Mouse (Mus musculus) MEL (cell line): Measurements from ENCODE around the gene Rpl18. TPM values are rescaled to one million over a fixed set of nuclear protein-coding genes. Genes with fewer than 3 reads are reported as not detected.

Experiments used
- DNase-seq: peaks from one replicate; pipeline ENCODE4 v3.0.0; 2011; ENCODE audit warnings: low read depth, low spot score
- H3K27ac ChIP-seq: 2 replicates; pipeline ENCODE4 v1.5.1; 2012; ENCODE audit warnings: low read depth, mild to moderate bottlenecking, control low read depth, low read length, moderate library complexity; ENCODE audit not compliant: control insufficient read depth
- H3K27me3 ChIP-seq, 2 experiments: fragments of 150-350 bp in 1 of 2; sonication (generic) in 1 of 2; 2 replicates each; pipeline ENCODE4 v1.6.1; 2012; ENCODE audit warnings: low read length in 2 of 2, mild to moderate bottlenecking in 2 of 2, improper control_type of control experiment in 1 of 2, moderate library complexity in 1 of 2; ENCODE audit not compliant: insufficient read depth in 2 of 2, control insufficient read depth in 1 of 2
- H3K36me3 ChIP-seq, 2 experiments: 2 replicates each; pipeline ENCODE4 v1.6.1; 2012 to 2014; ENCODE audit warnings: low read length in 2 of 2, improper control_type of control experiment in 1 of 2, inconsistent platforms in 1 of 2, mild to moderate bottlenecking in 1 of 2; ENCODE audit not compliant: insufficient read depth in 2 of 2, control insufficient read depth in 1 of 2
- H3K4me1 ChIP-seq, 2 experiments: fragments of 150-350 bp in 1 of 2; sonication (generic) in 1 of 2; 2 replicates each; pipeline ENCODE4 v1.6.1; 2012; ENCODE audit warnings: low read length in 2 of 2, improper control_type of control experiment in 1 of 2, mild to moderate bottlenecking in 1 of 2; ENCODE audit not compliant: insufficient read depth in 2 of 2, control insufficient read depth in 1 of 2
- H3K4me3 ChIP-seq, 2 experiments: fragments of 150-350 bp in 1 of 2; sonication (generic) in 1 of 2; 2 replicates each; pipeline ENCODE4 v1.5.1; 2012; ENCODE audit warnings: low read depth in 2 of 2, low read length in 2 of 2, mild to moderate bottlenecking in 2 of 2, moderate library complexity in 2 of 2, control low read depth in 1 of 2, improper control_type of control experiment in 1 of 2; ENCODE audit not compliant: control insufficient read depth in 1 of 2, insufficient read depth in 1 of 2
- H3K79me2 ChIP-seq: 2 replicates; pipeline ENCODE4 v1.6.1; 2012; ENCODE audit warnings: mild to moderate bottlenecking, low read length, moderate library complexity; ENCODE audit not compliant: control insufficient read depth, poor library complexity, insufficient read depth
- H3K9ac ChIP-seq: 2 replicates; pipeline ENCODE4 v1.6.1; 2012; ENCODE audit warnings: low read depth, mild to moderate bottlenecking, control low read depth, low read length, moderate library complexity; ENCODE audit not compliant: control insufficient read depth, poor library complexity, severe bottlenecking
- H3K9me3 ChIP-seq: fragments of 150-350 bp; sonication (generic); replicated peaks from 2 replicates; pipeline ENCODE4 v1.6.1; 2012; ENCODE audit warnings: mild to moderate bottlenecking, low read length, improper control_type of control experiment, moderate library complexity; ENCODE audit not compliant: insufficient read depth
- CHD1 ChIP-seq: IDR thresholded peaks from 2 replicates; pipeline ENCODE4 v1.6.1; 2012; ENCODE audit warnings: low read depth, mild to moderate bottlenecking, inconsistent platforms, low read length, improper control_type of control experiment
- CTCF ChIP-seq, 3 experiments: IDR thresholded peaks in 2 of 3; conservative IDR thresholded peaks in 1 of 3; 2 replicates each; pipeline ENCODE4 v1.5.1; 2011 to 2012; ENCODE audit warnings: low read length in 3 of 3, low read depth in 2 of 3, mild to moderate bottlenecking in 2 of 3, improper control_type of control experiment in 1 of 3, inconsistent platforms in 1 of 3, mixed read lengths in 1 of 3, moderate library complexity in 1 of 3; ENCODE audit not compliant: control insufficient read depth in 1 of 3, insufficient read depth in 1 of 3, poor library complexity in 1 of 3, severe bottlenecking in 1 of 3
- MAFK ChIP-seq: IDR thresholded peaks from 2 replicates; pipeline ENCODE4 v1.6.1; 2011; ENCODE audit warnings: low read depth, mild to moderate bottlenecking, low read length, improper control_type of control experiment, borderline replicate concordance
- MXI1 ChIP-seq: IDR thresholded peaks from 2 replicates; pipeline ENCODE4 v1.6.1; 2011; ENCODE audit warnings: mild to moderate bottlenecking, low read depth, low read length, improper control_type of control experiment
- MYB ChIP-seq: IDR thresholded peaks from 2 replicates; pipeline ENCODE4 v1.6.1; 2011; ENCODE audit warnings: mild to moderate bottlenecking, low read depth, low read length, improper control_type of control experiment
- NELFE ChIP-seq: IDR thresholded peaks from 2 replicates; pipeline ENCODE4 v1.6.1; 2011; ENCODE audit warnings: low read depth, low read length, improper control_type of control experiment
- NRF1 ChIP-seq: IDR thresholded peaks from 2 replicates; pipeline ENCODE4 v1.6.1; 2014; ENCODE audit warnings: low read depth, mild to moderate bottlenecking, inconsistent platforms, low read length, improper control_type of control experiment, moderate library complexity; ENCODE audit not compliant: poor library complexity, insufficient read depth, severe bottlenecking
- POLR2AphosphoS5 ChIP-seq: IDR thresholded peaks from 2 replicates; pipeline ENCODE4 v1.6.1; 2012; ENCODE audit warnings: low read depth, borderline replicate concordance, mild to moderate bottlenecking, inconsistent platforms, low read length, moderate library complexity, mixed read lengths
- RCOR1 ChIP-seq: IDR thresholded peaks from 2 replicates; pipeline ENCODE4 v1.6.1; 2012; ENCODE audit warnings: low read depth, mild to moderate bottlenecking, inconsistent platforms, low read length, improper control_type of control experiment
- SIN3A ChIP-seq: IDR thresholded peaks from 2 replicates; pipeline ENCODE4 v1.6.1; 2012; ENCODE audit warnings: low read length, improper control_type of control experiment, inconsistent platforms
- TCF12 ChIP-seq: IDR thresholded peaks from 2 replicates; pipeline ENCODE4 v1.6.1; 2014; ENCODE audit warnings: low read depth, mild to moderate bottlenecking, inconsistent platforms, low read length, improper control_type of control experiment, moderate library complexity
- ZC3H11A ChIP-seq: IDR thresholded peaks from 2 replicates; pipeline ENCODE4 v1.6.1; 2012; ENCODE audit warnings: low read depth, mild to moderate bottlenecking, inconsistent platforms, low read length, improper control_type of control experiment
- ZNF384 ChIP-seq: IDR thresholded peaks from 2 replicates; pipeline ENCODE4 v1.6.1; 2012; ENCODE audit warnings: low read depth, mild to moderate bottlenecking, inconsistent platforms, low read length, improper control_type of control experiment
- polyA plus RNA-seq, 2 experiments: library from polyadenylated mRNA; stranded (reverse) in 1 of 2; unstranded in 1 of 2; fragments of >175 nt in 1 of 2; fragments of >200 nt in 1 of 2; gene quantifications; 2 replicates each; pipeline versions ENCODE4 v1.2.1 to v1.2.4; 2012; ENCODE audit warnings: low replicate concordance in 2 of 2, low read depth in 1 of 2; ENCODE audit not compliant: insufficient read length in 2 of 2, insufficient read depth in 1 of 2, missing spikeins in 1 of 2
- total RNA-seq: library from RNA; depleted of rRNA; stranded (reverse); fragments of 300-350 nt; gene quantifications from 2 replicates; pipeline ENCODE4 v1.2.3, GENCODE M21; 2012

Rpl18 gene
- total and polyA plus RNA-seq, 3 experiments = 3,544 to 3,724 TPM; not detected in 1

DNA sequence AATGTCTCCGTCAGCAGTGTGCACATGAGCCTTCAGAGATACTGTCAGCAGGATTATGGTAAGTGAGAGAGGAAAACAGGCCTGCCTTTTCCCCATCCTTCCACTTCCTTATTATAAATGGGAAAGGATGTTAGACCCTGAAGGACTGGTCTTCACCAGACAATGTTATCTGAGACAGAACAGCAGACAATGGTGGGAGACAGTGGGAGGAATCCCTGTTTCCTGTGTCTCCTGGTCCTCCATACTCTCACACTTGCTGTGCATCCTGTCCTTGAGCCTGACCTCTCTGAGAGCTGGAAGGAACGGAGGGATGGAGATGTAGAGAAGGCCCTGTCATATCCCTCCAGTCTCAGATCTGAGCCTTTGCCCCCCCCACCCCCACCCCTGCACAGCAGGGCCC lies 22.9 kb upstream of the Rpl18 start:
- Histone ChIP-seq H3K4me1 (no peaks in the 10 kb centered on the region; a peak in 1 of 4 replicates), H3K9me3 (no peaks in the 10 kb centered on the region), H3K9ac (no peak overlapping the region), H3K4me3 (no peak overlapping the region), H3K36me3 (no peaks in the 10 kb centered on the region), H3K27me3 (peaks cover 1 to 5% of the 10 kb centered on the region in 2 experiments; a peak in 2 of 4 replicates), H3K27ac (no peak overlapping the region), H3K79me2 (no peaks in the 10 kb centered on the region)
- TF ChIP-seq POLR2AphosphoS5 (no peak), SIN3A (no peak), MYB (no peak), CHD1 (no peak), NRF1 (no peak), NELFE (no peak), ZC3H11A (no peak)
- no peak for DNase-seq

- H3K9ac ChIP-seq = no peak within 1 kb of the TSS
- H3K9me3 ChIP-seq = no peaks in the 10 kb centered on the region
- TF ChIP-seq TCF12 (no peak), MAFK (no peak)
- no peak within 1 kb of the TSS for H3K4me3 ChIP-seq
- H3K4me1 ChIP-seq = no peaks in the 10 kb centered on the region; a peak in 1 of 4 replicates
- DNase-seq = no peak
- no peaks in the 10 kb centered on the region for H3K36me3 ChIP-seq
- H3K27ac ChIP-seq = no peak within 1 kb of the TSS
- H3K79me2 ChIP-seq = no peaks in the 10 kb centered on the region
- H3K27me3 ChIP-seq = peaks cover 1 to 6% of the 10 kb centered on the region in 2 experiments; a peak in 3 of 4 replicates
Measured at GRCm38 (mm10) chr7:45693921-45694591, 21.2 kb upstream of the Rpl18 start, which contains the start of gene Sec1. Gene Sec1, minus strand, starts transcription at chr7:45694402.

- Histone ChIP-seq H3K9me3 (no peaks in the 10 kb centered on the region), H3K4me1 (peaks cover 0 to under 1% of the 10 kb centered on the region in 2 experiments; a peak in 2 of 4 replicates), H3K36me3 (no peaks in the 10 kb centered on the region), H3K79me2 (no peaks in the 10 kb centered on the region), H3K9ac (no peak overlapping the region), H3K27ac (no peak overlapping the region), H3K27me3 (peaks cover 0 to 8% of the 10 kb centered on the region in 2 experiments; a peak in 3 of 4 replicates), H3K4me3 (no peak overlapping the region)
- no peak for DNase-seq
- no peak for TF ChIP-seq ZC3H11A
- no peak for TF ChIP-seq NRF1
- TF ChIP-seq RCOR1 = no peak
- no peak for TF ChIP-seq MXI1
- TF ChIP-seq CTCF (IDR thresholded peaks at IDR 0.05 in 2 of 3, conservative IDR thresholded peaks at IDR 0.05 in 1 of 3; ENCODE audit: control insufficient read depth in 1 of 3, insufficient read depth in 1 of 3, low read depth in 2 of 3, low read length in 3 of 3, poor library complexity in 1 of 3, severe bottlenecking in 1 of 3) = no peak
- TF ChIP-seq ZNF384 = no peak
Measured at GRCm38 (mm10) chr7:45695098-45695497, 20.2 kb upstream of the Rpl18 start.
